Mouse (Mus musculus): ENCODE measurements around the gene Ube2ql1. TPM values are rescaled to one million over a fixed set of nuclear protein-coding genes. Genes with fewer than 3 reads are reported as not detected.

The Ube2ql1 gene
- polyA plus RNA-seq, 2 experiments = 0.08 to 0.22 TPM

DNA sequence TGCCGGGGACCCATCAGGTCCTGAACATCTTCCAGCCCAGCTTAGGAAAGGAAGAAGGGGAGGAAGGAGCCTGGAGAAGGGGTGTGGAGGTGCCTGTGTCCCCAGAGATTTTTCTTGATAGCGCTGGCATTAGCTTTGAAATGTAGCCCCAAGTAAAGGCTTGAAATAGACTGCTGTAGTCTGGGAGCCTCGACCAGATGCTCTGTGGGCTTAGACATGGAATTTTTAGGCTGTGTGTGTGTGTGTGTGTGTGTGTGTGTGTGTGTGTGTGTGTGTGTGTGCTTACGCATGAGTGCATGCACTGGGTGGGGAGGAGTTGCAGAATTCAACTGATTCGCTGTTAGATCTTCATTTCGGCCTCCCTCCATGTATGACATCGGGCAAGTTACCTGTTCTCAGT is 31.5 kb downstream of the Ube2ql1 start:
- H3K27me3 ChIP-seq (ENCODE audit: control insufficient read depth, insufficient read depth, low read length) = no peaks in the 10 kb centered on the region
- ATAC-seq (ENCODE audit: insufficient read depth) (no peak), DNase-seq (ENCODE audit: low read depth in 3 of 3, low spot score in 3 of 3) (no peak)
- no peak overlapping the region for H3K4me2 ChIP-seq (ENCODE audit: low read depth)
- no peaks in the 10 kb centered on the region for H3K36me3 ChIP-seq (replicated peaks; ENCODE audit: control insufficient read depth, insufficient read depth, low read depth)
- no peak overlapping the region for H3K27ac ChIP-seq
- no peaks in the 10 kb centered on the region for H3K9me3 ChIP-seq (ENCODE audit: control insufficient read depth, low read length)
- H3K4me1 ChIP-seq (replicated peaks; ENCODE audit: control insufficient read depth in 2 of 2, insufficient read depth in 2 of 2, low read length in 1 of 2) = no peaks in the 10 kb centered on the region
- no peak overlapping the region for H3K4me3 ChIP-seq (ENCODE audit: insufficient read depth in 1 of 2, low read depth in 2 of 2, low read length in 2 of 2)
- H3K9ac ChIP-seq (replicated peaks) = no peak overlapping the region
- WGBS (ENCODE audit: insufficient replicate concordance) = 68% methylated on average over 7 of the region's 7 CpGs
- TF ChIP-seq CTCF (IDR thresholded peaks at IDR 0.05; ENCODE audit: low read depth) (no peak), EP300 (IDR thresholded peaks at IDR 0.05; ENCODE audit: low read depth) (no peak)

DNA sequence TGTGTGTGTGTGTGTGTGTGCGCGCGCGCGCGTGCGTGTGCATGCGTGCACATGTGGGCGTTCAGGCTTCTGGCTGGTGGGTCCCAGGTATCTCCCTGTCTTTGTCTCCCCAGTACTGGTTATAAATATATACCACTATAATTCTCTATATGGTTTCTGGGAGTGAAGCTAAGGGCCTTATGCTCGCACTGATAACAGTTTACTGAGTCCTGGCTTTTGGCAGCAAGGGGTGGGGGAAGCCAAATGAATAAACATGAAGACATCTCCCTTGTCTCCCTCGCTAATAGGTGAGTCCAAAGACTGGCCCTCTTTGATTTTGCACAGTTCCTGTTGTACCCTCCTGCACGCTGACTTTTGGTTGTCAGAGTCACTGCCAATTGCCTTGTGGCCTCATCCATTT is 32.2 kb downstream of the Ube2ql1 start:
- 81% methylated on average over 12 of the region's 12 CpGs for WGBS (ENCODE audit: insufficient replicate concordance)
- H3K36me3 ChIP-seq (replicated peaks; ENCODE audit: control insufficient read depth, insufficient read depth, low read depth) = no peaks in the 10 kb centered on the region
- H3K27ac ChIP-seq = no peak overlapping the region
- no peak for TF ChIP-seq EP300 (IDR thresholded peaks at IDR 0.05; ENCODE audit: low read depth)
- no peak overlapping the region for H3K4me2 ChIP-seq (ENCODE audit: low read depth)
- no peak for DNase-seq (ENCODE audit: low read depth in 3 of 3, low spot score in 3 of 3)
- no peaks in the 10 kb centered on the region for H3K27me3 ChIP-seq (ENCODE audit: control insufficient read depth, insufficient read depth, low read length)
- H3K4me3 ChIP-seq (ENCODE audit: insufficient read depth in 1 of 2, low read depth in 2 of 2, low read length in 2 of 2) = no peak overlapping the region
- no peaks in the 10 kb centered on the region for H3K9me3 ChIP-seq (ENCODE audit: control insufficient read depth, low read length)
- no peak for ATAC-seq (ENCODE audit: insufficient read depth)
- H3K4me1 ChIP-seq (replicated peaks; ENCODE audit: control insufficient read depth in 2 of 2, insufficient read depth in 2 of 2, low read length in 1 of 2) = no peaks in the 10 kb centered on the region
- H3K9ac ChIP-seq (replicated peaks) = no peak overlapping the region

DNA sequence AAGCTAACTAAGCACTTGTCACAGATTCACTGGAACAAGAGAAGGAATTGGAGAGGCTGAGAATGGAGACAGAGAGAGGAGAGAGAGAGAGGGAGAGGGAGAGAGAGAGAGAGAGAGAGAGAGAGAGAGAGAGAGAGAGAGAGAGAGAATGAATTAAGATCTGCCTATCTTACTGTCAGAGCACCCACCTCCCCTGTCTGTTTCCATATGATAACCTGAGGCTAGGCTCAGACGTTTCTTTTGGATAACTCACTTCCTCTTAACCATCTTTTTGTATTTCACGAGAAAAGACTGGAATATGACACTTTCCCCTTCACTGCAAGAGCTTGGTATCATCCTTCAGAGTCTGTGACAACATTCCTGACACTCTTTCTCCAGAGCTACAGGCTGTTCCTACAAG is 32.8 kb downstream of the Ube2ql1 start:
- Histone ChIP-seq H3K9me3 (ENCODE audit: control insufficient read depth, low read length) (no peaks in the 10 kb centered on the region), H3K4me3 (ENCODE audit: insufficient read depth in 1 of 2, low read depth in 2 of 2, low read length in 2 of 2) (no peak overlapping the region), H3K4me2 (ENCODE audit: low read depth) (no peak overlapping the region), H3K36me3 (replicated peaks; ENCODE audit: control insufficient read depth, insufficient read depth, low read depth) (no peaks in the 10 kb centered on the region), H3K27me3 (ENCODE audit: control insufficient read depth, insufficient read depth, low read length) (no peaks in the 10 kb centered on the region), H3K27ac (no peak overlapping the region), H3K4me1 (replicated peaks; ENCODE audit: control insufficient read depth in 2 of 2, insufficient read depth in 2 of 2, low read length in 1 of 2) (peaks cover 0 to 2% of the 10 kb centered on the region in 2 experiments; a peak in 1 of 4 replicates), H3K9ac (replicated peaks) (no peak overlapping the region)
- ATAC-seq (ENCODE audit: insufficient read depth) = no peak
- 14% methylated on average over 2 of the region's 2 CpGs for WGBS (ENCODE audit: insufficient replicate concordance)
- TF ChIP-seq EP300 (IDR thresholded peaks at IDR 0.05; ENCODE audit: low read depth) (no peak), CTCF (IDR thresholded peaks at IDR 0.05; ENCODE audit: low read depth) (no peak)
- no peak for DNase-seq (ENCODE audit: low read depth in 3 of 3, low spot score in 3 of 3)

DNA sequence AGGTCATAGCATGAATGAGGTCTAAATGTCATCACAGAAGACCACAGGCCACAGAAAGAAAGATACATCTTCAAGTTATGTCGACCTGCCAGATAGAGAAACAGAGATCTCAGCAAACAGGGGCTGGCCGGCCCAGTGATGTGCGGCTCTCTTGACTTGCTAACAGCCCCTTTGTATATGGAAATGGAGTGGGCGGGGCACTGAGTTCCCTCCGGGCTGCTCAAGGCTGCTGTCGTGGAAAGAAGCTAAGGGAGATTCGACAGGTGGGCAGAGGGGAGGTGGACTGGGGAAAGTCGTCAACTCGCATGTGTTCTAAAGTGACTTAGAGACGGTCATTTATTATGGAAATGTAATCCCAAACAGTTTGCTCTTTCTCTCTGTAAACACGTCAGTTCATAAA is 36.2 kb downstream of the Ube2ql1 start:
- Histone ChIP-seq H3K4me2 (ENCODE audit: low read depth) (no peak overlapping the region), H3K27ac (no peak overlapping the region), H3K4me1 (replicated peaks; ENCODE audit: control insufficient read depth in 2 of 2, insufficient read depth in 2 of 2, low read length in 1 of 2) (peaks cover 0 to 10% of the 10 kb centered on the region in 2 experiments; a peak in 2 of 4 replicates), H3K9me3 (ENCODE audit: control insufficient read depth, low read length) (no peaks in the 10 kb centered on the region), H3K36me3 (replicated peaks; ENCODE audit: control insufficient read depth, insufficient read depth, low read depth) (no peaks in the 10 kb centered on the region), H3K27me3 (ENCODE audit: control insufficient read depth, insufficient read depth, low read length) (no peaks in the 10 kb centered on the region), H3K9ac (replicated peaks) (no peak overlapping the region), H3K4me3 (ENCODE audit: insufficient read depth in 1 of 2, low read depth in 2 of 2, low read length in 2 of 2) (no peak overlapping the region)
- ATAC-seq (ENCODE audit: insufficient read depth) (no peak), DNase-seq (ENCODE audit: low read depth in 3 of 3, low spot score in 3 of 3) (no peak)
- no peak for TF ChIP-seq CTCF (IDR thresholded peaks at IDR 0.05; ENCODE audit: low read depth)
- TF ChIP-seq EP300 (IDR thresholded peaks at IDR 0.05; ENCODE audit: low read depth) = no peak
- 22% methylated on average over 11 of the region's 11 CpGs for WGBS (ENCODE audit: insufficient replicate concordance)

DNA sequence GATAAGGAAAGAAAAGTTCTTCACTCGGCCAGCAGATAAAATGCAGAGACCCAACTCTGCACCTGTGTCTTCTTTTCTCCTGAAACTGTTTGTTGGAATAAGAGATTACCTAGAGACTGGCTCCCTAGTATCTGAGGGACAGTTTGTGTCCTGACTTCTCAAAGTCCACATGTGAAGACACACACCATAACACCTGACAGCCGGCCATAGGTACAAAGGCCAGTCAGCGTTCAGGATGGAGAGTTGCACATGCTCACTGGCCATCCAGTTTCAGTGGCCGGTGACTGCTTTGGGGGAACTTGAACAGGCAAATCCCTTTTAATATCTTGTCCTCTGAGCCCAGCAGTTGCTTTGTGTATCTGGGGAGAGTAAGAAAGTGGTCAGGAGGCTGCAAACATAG is 38.3 kb downstream of the Ube2ql1 start:
- H3K27me3 ChIP-seq (ENCODE audit: control insufficient read depth, insufficient read depth, low read length) = no peaks in the 10 kb centered on the region
- H3K4me1 ChIP-seq (replicated peaks; ENCODE audit: control insufficient read depth in 2 of 2, insufficient read depth in 2 of 2, low read length in 1 of 2) = peaks cover 0 to 10% of the 10 kb centered on the region in 2 experiments; a peak in 2 of 4 replicates
- 55% methylated on average over 4 of the region's 4 CpGs for WGBS (ENCODE audit: insufficient replicate concordance)
- H3K9me3 ChIP-seq (ENCODE audit: control insufficient read depth, low read length) = no peaks in the 10 kb centered on the region
- TF ChIP-seq CTCF (IDR thresholded peaks at IDR 0.05; ENCODE audit: low read depth) (no peak), EP300 (IDR thresholded peaks at IDR 0.05; ENCODE audit: low read depth) (no peak)
- DNase-seq (ENCODE audit: low read depth in 3 of 3, low spot score in 3 of 3) = no peak
- H3K36me3 ChIP-seq (replicated peaks; ENCODE audit: control insufficient read depth, insufficient read depth, low read depth) = no peaks in the 10 kb centered on the region
- no peak overlapping the region for H3K4me3 ChIP-seq (ENCODE audit: insufficient read depth in 1 of 2, low read depth in 2 of 2, low read length in 2 of 2)
- no peak overlapping the region for H3K9ac ChIP-seq (replicated peaks)
- H3K4me2 ChIP-seq (ENCODE audit: low read depth) = no peak overlapping the region
- peak overlapping the region; percentile 18; the same call in 1 of the 2 replicates for H3K27ac ChIP-seq
- ATAC-seq (ENCODE audit: insufficient read depth) = peak; percentile 70; the same call in 1 of the 2 replicates
